Mouse (Mus musculus): Measurements from ENCODE around the gene Barx2.
"Not testable (repeated sequence)": the region's sequence is repeated elsewhere in the genome, so short reads cannot be mapped to it uniquely, and the experiment has no call there.

The Barx2 gene

DNA sequence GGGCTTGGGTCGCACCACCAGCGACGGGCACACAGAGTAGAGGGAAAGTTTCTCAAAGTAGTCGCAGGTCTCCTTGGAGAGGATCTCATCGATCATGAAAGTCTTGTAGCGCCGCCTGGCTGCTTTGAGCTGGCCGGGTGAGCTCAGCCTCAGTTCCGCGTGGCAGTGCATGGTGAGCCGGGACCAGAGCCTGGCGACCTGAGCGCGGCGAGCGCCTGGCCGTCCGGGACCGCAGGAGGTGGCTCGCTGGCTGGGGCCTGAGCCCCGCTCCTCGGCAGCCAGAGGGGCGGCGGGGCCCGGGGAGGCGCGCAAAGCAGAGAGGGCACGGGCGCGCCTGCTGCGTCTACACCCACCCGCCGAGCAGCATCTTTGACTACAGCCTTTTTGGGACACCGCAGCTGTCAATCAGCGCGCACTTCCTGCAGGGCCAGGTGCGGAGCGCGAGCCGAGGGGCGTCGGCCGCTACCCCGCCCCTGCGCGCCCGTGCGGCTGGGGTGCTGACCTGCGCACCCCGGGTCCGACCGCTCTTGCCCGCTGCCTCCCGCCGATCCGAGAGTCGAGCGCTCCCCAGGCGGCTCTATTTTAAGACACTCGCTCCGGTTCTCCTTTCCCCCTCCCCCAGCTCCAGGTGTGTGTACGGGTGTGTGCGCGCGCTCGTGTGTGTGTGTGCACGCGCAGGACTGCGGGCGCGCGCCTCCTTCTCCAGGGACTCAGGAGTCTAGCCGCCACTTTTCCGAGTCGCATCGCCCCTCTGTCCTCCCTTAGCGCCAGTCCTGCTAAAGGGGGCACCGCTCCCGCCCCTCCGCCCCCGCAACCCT lies at the start of gene Barx2:
Barx2 (minus strand) TSS at position 542 of the 818 bp plus-strand sequence.
- peak; percentile 41 for DNase-seq (ENCODE audit: low spot score)

DNA sequence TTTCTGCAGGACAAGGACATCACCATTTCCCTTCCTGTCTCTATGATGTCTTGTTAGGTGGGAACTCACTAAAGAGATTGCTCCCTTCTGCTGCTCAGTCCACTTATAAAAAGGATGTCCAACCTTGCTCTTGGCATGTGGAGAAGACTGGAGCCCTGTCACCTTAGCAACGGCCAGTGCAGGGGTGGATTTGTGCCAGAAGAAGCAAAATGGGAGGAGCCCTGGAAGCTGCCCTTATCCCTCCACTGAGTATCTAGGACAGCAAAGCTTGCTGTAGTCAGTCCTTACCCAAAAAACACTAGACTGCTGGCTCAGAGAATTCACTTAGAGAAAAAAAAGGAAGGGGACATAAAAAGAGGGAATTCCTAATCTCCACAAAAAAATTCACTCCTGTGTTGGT lies 49.0 kb upstream of the Barx2 start:
- no peak for DNase-seq (ENCODE audit: low spot score)

DNA sequence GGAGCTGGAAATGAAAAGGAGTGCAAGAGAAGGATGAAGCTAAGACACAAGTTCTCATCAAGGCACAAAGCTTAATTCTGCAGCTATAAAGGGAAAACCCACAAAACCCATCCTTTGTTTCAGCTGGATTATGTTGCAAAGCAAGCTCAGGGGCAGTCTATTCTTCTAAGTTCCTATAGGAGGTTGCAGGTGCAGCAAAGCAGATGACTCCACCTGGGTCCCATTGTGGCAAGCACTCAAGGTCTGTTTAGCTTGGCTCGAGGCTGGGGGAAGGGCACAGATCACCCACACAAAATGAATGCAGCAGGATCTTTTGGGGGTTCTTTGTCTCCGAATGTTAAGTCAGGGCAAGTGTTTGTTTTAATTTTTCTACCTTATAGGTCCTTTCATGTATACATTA lies 47.2 kb upstream of the Barx2 start:
- no peak for DNase-seq (ENCODE audit: low spot score)

DNA sequence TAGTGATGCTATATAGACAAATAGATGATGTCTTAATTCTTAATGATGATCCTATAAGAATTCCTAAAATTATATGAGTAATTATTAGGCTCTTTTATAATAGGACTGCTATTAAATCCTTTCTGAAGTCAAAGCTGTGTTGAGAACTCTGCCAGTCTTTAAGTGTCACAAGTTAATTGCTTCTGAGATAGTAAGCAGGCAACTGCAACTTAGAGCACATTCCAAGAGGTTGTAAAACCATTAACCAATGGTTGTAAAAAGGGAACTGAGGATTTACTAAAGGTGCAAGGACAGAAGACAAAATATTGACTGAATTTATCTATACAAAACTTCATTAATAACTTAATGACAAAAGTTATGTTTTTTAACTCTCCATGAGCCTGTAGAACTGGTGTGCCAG lies 44.9 kb upstream of the Barx2 start:
- no peak for DNase-seq (ENCODE audit: low spot score)

DNA sequence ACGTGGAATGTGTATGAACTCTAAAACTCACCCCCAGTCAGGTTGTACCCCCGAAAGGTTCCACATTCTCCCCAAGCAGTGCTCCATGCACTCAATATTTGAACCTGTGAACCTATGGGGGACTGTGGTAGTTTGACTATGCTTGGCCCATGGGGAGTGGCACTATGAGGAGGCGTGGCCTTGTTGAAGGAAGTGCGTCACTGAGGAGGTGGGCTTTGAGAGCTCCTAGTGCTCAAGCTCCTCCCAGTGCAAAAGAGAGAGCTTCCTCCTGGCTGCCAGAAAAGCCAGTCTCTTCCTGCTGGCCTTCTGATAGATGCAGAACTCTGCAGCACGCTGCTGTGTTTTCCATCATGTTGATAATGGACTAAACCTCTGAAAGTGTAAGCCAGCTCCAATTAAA lies 37.2 kb upstream of the Barx2 start:
- DNase-seq (ENCODE audit: low spot score) = no peak

DNA sequence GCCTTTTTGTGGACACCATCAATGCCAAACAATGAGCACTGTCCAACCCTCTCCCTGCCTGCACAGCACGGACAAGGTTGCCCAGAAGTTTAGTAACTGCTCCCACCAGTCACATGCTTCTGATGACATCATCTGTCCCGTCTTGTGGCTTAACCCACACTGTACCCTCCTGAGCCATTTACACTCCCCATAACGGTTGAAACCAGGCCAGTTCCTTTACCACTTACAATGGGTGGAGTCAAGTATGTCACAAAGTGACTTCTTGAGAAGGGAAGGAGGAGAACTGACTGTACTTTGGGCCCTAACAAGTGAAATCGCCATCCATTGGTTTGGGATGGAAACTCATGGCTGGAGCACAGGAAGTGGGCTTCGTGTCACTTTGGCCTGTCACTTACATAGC lies 35.8 kb upstream of the Barx2 start:
- no peak for DNase-seq (ENCODE audit: low spot score)

DNA sequence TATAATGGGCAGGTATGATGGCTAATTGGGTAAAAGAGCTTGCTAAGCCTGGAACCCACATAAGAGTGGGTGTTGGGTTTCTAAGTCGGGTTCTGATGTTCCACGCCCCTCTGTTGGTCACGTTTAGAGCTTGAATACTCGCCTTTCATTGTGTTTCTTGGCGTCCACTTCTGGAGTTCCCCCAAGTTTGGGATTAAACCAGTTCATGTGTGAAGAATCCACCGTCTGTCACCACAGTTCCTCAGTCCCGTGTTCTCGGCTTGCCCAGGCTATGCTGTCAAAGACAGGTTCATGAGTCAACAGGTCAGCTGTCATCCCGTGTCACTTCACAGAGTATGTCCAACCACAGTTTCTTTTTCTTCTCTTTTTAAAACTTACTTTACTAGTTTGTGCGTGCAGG lies 33.8 kb upstream of the Barx2 start:
- no peak for DNase-seq (ENCODE audit: low spot score)

DNA sequence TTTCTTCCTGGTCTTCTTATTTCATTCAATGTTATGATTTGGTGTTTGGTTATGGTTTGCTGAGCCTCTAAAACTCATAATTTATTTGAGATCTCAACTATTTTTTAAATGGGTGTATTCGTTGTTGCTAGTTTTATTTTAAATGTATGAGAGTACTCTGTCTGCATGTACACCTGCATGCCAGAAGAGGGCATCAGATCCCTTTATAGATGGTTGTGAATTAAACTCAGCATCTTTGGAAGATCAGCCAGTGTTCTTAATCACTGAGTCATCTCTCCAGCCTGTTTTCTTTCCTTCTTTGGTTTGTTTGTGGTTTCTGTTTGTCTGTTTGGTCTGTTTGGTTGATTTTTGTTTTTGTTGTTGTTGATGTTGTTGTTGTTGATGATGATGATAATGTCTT lies 29.1 kb upstream of the Barx2 start:
- no peak for DNase-seq (ENCODE audit: low spot score)

DNA sequence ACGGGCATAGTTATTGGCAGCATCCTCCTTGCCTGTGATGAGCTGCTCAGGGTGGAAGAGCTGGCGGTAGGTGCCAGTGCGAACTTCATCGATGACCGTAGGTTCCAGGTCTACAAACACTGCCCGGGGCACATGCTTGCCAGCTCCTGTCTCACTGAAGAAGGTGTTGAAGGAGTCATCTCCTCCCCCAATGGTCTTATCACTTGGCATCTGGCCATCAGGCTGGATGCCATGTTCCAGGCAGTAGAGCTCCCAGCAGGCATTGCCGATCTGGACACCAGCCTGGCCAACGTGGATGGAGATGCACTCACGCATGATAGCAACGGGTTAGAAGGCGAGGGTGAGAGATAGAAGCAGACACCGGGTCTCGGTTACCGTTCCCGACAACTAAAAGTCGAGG lies 23.2 kb upstream of the Barx2 start:
- not testable (repeated sequence) for DNase-seq (ENCODE audit: low spot score)

DNA sequence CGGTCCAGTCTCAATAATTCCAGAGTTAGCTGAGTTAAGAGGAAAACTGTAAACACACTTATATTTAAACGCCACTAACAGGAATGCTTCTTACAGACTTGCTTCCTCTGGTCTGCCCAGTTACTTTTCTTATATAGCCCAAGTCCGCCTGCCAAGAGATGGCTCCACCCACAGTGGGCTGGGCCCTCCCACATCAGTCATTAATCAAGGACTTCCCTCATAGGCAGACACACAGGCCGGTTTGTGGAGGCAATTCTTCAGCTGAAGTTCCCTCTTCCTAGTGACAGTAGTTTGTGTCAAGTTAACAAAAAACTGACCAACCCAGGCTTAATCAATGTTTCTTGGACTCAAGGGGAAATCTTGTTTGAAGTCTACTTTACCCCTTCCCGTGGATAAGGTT lies 18.4 kb upstream of the Barx2 start:
- DNase-seq (ENCODE audit: low spot score) = no peak

DNA sequence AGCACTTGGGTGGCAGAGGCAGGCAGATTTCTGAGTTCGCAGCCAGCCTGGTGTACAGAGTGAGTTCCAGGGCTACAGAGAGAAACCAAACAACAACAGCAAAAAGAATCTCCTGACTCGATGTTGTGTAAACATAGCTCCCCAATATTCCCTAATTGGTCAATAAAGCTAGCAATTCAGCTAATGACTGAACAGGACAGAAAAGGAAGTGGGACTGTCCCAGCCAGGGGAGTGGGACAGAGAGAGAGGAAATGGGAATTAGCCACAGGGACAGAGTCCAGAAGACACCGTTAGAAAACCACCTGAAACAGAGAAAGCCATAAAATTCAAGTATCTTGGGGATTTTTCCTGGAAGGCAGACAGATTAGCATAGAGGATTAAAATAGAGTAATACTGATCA lies 18.0 kb upstream of the Barx2 start:
- DNase-seq (ENCODE audit: low spot score) = no peak

DNA sequence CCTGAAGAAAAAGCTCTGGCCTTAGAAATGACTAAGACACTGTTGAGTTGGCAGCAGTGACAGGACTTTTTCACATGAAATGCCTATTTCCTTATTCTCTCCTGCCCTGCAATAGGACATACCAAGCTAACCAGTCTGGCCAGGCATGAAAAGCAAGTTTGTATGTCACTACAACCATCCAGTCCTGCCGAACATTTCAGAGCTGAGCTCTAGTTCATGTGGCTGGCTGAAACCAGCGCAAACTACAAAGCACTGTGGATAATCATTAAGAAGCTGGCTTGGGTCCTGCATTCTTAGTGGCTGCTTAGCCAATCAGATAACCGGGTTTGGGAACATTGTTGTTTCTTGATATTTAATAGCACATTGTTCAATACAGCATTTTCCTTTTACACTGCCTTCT lies 13.5 kb upstream of the Barx2 start:
- DNase-seq (ENCODE audit: low spot score) = no peak

DNA sequence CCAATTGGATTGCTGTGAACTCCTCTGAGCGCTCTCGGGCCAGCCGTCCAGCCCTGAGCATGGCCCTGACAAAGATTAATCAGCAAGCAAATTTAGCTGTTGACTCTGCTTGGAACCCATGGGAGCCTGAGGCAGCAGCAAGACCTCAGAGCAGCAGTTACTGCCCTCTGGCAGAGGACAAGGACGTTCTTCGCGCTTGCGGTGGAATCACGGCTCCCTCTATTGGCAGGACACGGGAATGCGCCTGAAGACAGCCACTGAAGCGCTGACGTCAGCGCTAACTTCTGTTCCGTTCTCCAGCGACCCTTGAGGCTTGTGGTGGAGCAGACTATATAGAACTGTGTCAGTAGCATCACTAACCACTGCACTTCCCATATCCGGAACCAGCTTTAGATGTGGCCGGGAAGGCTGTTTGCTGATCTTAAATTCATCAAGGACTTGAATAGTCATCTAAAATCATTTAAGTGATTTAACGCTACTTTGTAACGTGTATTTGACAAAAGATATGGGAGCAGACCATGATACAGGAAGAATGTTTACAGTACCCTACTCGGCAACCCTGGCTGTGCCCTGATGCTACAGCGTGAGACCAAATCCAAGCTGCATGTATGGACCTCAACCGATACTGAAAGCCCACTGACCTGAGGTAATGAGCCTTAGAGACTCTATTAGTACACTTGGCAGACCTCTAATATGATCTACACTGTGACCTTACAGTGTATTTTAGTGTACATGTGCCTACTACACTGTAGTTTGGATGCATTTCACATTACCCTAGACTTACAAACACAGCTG lies 12.8 kb upstream of the Barx2 start:
- peak; percentile 84 for DNase-seq (ENCODE audit: low spot score)

DNA sequence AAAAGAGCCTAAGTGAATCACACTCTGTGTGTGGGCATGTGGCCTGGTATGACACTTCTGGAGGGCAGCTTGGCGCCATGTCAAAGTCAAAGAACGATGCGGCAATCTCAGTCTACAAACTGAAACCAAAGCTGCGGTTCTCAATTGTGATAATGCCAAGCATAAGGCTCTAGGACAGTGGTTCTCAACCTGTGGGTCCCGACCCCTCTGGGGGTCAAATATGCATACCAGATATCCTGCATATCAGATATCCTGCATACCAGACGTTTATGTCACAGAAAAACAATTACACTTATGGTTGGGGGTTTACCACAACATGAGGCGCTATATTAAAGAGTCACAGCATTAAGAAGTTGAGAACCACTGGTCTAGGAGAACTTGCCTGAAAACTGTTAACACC lies 10.3 kb upstream of the Barx2 start:
- DNase-seq (ENCODE audit: low spot score) = no peak

DNA sequence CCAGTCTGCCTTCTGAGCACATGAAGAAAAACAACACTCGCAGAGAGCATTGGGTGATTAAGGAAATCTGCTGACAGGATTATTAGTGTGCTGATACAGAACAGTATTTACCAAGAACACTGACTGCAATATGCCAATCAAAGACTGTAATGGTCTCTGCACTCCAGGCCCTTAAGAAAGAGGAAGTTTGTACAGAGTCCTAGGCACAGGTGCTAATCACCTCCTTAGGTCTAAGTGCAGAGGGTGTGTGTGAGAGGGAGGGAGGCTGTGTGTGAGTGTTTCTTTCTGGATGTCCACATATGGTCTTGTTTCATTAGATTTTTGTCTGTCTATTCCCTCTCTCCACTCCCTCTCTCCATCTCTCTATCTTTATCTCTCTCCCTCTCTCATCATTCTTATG lies 6.5 kb upstream of the Barx2 start:
- no peak for DNase-seq (ENCODE audit: low spot score)

DNA sequence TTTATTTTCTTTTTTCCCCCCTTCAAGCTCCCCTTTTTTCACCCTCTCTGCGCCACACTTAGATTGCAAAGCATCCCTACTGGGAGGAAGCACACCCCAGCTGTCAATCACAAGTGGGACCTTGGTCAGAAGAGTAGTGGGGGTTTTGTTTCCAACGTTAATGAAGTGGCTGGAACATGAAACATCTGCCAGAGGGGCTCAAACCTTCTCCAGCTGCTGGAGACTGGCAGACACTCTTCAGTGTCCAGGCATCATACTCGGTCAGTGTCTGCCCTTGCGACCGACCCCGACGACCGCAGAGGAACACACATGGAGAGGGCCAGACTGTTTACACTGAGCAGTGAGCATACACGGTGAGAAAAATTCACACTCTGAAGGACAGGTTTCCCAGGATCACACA lies 3.2 kb upstream of the Barx2 start:
- DNase-seq (ENCODE audit: low spot score) = no peak

DNA sequence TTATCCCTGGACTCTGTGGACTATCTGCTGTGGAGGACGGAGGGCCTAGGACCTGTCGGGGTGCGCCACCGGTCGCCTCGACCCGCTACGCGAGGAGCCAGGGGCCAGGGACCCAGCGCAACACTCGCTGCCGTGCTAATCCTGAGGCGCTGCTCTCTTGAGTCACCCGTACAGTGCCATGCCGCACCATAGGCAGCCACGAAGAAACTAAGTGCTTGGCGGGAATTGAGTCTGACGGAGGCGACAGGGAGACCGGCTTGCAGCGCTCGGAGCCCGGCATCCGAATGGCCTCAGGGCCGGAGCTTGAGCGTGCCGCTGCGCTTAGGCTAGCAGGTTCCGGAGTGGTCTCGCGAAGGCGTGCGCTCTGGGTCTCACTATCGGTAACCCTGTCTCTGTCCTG lies 1.6 kb upstream of the Barx2 start:
- no peak for DNase-seq (ENCODE audit: low spot score)

DNA sequence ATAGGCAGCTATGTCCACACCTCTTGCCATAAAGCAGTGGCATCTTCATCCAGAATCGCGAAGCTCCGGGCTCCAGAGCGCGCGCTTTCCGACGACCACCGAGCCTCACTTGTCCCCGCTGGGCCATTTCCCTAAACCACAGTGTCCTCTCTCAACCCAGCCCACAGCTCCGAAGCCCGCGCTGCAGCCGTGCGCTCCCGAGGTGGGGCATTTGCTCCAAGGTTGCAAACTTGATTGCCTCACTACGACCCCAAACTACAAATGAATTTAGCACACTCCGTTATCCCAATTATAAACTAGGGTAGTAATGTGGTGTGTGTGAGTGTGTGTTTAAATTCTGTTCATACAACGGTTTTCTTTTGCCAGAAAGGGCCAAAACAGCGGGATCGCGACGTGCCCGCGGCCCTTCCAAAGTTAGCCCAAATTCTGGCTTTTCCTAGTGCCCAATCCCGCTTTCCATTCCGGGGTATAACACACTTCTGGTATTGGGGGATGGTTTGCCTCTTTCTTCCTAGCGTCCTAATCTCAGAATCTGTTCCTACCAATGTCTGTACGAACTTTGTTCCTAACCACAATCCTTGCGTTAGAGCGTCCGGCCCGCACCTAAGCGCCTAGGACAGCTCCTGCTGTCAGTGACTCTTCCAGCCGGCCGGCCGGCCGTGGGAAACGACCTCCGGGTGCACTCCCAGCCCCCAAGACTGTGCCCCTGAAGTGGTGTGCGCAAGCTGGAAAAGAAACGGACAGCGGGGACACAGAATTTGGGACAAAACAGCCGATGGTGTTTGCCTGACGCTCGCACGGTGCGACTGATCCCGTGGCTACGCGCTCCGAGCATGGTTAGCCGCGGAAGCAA lies 703 bp upstream of the Barx2 start:
- no peak for DNase-seq (ENCODE audit: low spot score)

DNA sequence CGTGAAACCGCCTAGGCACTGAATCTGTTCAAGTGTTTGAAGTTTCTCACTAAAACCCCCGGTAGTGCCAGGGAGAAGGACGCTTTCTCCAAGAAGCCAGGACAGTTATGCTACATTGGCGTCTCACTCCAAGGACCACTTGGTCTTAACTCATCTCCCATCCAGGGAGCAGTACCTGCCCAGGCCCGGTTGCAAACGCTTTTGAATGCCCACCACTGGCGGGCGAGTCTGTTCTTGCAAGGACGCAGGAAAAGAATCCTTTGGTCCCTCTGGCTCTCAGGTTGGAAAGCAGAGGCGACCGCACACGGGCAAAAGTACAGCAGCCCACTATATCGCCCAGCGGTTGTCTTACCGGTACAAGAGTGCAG lies 725 bp downstream of the Barx2 start:
- no peak for DNase-seq (ENCODE audit: low spot score)

DNA sequence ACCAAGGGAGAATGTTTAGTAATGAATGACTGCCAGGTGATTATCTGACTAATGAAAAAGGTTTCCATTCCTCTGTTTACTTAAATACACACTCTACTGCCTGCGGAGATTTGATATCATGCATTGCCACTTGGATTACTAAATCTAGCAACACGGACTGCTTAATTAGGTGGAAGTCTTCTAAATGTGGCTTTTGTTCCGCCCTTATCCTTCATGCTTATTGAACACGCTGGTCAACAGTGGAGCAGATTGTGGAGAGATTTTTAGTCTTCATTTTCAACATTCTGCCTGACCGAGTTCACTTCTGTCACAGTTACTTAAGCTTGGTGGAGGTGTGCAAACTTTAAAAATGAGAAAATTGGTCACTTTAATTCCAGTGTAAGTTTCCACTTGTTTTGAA lies 3.0 kb downstream of the Barx2 start:
- DNase-seq (ENCODE audit: low spot score) = no peak

DNA sequence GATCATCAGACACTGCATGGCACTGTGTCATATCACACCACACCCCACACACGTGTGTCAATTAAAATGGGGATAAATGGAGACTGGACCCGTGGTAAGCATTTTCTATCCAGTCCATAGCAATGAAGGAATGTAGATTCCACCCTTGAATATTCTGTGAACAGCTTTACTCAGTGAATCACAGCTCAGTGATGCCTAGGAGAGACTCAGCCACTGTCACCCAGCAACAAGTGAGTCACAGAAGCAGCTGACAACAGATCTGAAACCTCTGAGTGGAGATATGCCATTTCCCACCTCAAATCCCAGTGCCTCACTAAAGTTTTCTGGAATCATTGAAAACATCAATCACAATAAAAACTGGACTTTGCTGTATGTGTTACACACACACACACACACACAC lies 11.5 kb downstream of the Barx2 start:
- no peak for DNase-seq (ENCODE audit: low spot score)

DNA sequence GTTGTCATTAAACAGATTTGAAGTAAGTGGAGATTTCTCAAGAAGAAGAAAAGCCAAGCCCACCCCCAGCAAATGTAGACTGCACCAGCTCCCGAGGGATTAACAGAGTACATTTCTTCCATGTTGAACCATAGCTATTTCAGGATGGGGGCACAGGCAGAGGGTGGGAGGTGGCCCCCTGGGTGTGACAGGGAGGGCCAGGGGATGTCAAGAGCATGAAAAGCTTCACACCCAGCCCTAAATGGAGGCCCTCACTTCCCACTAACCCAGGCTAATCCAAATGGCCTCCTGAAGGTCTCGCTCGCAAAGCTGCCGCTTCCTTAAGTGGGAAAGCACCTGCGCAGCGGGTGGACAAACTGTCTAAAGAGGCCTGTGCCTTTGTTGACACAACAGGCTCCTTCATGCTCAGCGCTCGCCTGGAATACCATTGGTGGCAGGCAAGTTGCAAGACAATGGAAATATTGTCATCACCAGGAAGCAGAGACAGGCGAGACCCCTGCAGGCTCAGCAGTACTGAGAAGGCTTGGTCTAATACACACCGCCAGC lies 18.4 kb downstream of the Barx2 start:
- no peak for DNase-seq (ENCODE audit: low spot score)

DNA sequence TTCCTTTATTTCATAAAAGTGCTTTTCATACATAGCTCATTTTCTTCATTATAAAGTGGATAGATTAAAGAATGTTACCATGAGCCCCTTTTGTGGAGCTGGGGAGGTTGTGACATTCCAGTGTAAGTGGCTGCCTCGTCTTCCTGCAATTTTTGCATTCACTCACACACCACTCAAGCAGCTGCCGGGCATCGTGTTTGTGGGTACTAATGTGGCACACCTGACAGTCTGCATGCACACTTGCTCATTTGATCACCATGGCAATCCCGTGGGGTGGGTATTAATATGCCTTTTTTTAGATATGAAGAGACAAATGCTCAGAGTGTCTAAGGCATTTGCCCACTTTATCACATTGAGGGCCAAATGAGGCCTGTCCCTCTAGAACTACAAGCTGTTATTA lies 24.9 kb downstream of the Barx2 start:
- no peak for DNase-seq (ENCODE audit: low spot score)

All from ovary, postnatal 14 days (tissue).